Mouse (Mus musculus) urinary bladder, postnatal 14 days (tissue): ENCODE measurements around the gene Ift52.

Experiments used
- DNase-seq: peaks from one replicate; pipeline ENCODE4 v3.0.0; 2021; ENCODE audit warnings: low spot score

The Ift52 gene

DNA sequence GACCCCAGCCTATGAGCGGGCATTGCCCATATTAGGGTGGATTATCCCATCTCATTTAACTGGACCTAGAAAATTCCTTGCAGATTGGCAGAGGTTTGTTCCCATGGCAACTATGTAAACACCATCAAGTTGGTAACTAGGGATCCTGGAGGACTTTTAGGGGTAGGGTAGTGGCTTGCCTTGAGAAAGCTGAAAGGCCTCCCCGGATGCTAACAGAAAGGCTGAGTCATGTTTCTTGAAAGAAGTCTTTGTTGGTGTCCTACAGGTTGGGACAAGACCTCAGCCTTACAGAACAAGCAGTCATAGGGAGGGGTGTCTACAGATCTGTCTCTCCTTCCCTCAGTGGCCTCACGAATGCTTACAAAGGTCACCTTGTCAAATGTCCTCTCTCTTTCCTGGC, 58.1 kb downstream of the Ift52 start:
- DNase-seq, result no peak

DNA sequence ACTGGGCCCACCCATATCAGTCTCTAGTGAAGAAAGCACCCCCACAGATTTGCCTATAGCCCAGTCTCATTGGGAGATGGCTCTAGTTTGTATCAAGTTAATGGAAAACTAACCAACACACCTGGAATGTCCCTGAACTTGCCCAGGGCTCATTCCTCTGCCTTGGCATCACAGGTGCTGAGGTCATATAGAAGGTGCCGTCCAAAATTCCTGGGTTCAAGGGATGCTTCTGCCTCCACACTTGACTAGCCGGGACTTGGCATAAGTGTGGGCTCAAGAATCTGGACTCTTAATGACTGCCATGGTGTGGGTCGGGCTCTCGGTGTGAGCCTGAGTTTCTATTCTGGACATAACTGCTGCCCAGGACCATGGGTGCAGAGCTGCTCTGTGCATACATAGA, 61.9 kb downstream of the Ift52 start:
- DNase-seq, result no peak

DNA sequence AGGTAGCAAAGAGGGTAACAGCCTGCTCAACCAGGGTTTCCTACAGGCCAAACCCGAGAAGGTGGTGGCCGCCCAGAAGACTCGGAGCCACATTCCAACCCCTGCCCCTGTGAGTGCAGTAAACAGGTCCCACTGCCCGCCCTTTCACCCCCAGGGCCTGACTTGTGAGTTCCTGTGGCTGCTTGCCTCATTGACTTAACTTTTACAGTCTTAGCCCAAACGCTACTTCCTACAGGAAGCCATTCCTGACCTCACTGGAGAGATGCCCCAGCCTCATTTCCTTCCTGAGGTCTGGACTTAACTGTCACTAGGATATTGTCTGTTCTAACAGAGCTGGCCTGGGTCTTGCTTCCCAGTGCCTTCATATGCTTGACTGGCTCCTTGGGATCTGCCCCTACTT, 65.4 kb downstream of the Ift52 start:
- no peak for DNase-seq

DNA sequence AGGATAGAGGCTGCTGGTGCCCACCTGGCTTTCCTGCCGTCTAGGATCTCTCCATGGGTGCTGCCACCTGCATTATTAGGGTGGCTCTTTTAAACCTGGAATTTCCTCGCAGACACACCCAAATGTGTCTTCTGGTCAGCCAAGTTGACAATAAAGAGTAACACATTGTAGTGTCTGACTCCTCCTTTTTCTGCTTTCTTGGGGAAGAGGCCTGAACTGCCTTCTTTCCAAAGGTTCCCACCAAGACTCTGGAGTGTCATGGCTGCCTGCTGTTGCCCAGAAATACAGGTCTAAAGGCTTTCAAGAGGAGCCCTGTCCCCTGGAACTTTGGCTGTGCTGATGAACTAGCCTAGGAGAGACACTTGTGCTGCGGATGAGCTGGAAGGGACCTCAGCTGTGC, 67.4 kb downstream of the Ift52 start:
- no peak for DNase-seq

DNA sequence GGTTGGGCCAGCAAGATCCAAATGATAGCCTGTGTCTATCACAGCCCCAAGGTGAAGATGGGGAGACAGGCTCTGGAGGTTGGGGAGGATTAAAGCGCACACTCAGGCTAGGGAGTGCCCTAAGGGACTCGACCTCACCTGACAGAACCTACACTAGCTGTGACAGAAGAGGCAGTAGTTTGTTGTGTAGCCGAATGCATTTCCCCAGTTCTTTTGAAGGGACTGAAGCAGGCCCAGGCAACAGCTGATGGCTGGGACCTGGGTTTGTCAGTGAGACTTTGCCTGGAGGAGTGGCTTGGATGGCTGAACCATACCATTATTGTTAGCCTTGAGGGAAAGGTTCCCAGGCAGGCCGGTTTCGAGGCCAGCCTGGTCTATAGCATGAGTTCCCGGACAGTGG, 67.9 kb downstream of the Ift52 start:
- DNase-seq, result no peak

DNA sequence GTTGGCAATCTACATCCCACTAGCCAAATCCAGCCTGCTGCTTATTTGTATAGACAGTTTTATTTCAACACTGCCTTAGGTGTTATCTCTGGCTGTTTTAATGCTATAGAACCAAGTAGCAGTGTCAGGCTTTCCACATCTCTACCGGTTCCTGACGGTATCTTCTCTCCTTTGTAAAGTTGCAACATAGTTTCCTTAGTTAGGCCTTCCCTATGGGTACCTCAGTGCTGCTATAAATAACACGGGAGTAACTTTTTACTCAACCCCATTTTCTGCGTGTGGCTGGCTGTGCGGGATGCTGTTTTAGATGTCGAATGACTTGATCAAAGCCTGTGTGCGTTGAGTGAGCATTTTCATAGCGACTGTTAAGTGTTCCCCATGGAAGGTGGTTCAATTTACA, 69.4 kb downstream of the Ift52 start:
- DNase-seq, result no peak

DNA sequence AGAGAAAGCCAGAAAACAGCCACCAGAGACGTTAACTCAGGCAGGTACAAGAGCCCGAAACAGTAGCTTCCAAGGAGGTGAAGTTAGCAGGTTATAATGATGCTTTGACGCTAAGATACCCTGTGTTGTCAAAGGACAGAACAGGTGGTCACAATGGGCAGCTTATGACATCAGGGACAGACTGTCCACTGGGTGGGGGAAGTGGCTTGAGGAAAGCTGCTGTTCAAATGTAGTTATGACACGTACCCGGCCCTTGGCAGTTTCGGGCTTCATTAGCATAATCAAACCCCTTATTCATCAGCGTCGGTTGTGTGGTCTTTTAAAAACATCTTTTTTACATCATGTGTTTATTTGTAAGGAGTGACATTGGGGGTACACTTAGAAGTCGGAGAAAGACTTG, 70.6 kb downstream of the Ift52 start, which contains the start of gene Gtsf1l:
TSS of gene Gtsf1l (minus strand) at position 128 of the 400 bp plus-strand sequence.
- DNase-seq, result no peak

DNA sequence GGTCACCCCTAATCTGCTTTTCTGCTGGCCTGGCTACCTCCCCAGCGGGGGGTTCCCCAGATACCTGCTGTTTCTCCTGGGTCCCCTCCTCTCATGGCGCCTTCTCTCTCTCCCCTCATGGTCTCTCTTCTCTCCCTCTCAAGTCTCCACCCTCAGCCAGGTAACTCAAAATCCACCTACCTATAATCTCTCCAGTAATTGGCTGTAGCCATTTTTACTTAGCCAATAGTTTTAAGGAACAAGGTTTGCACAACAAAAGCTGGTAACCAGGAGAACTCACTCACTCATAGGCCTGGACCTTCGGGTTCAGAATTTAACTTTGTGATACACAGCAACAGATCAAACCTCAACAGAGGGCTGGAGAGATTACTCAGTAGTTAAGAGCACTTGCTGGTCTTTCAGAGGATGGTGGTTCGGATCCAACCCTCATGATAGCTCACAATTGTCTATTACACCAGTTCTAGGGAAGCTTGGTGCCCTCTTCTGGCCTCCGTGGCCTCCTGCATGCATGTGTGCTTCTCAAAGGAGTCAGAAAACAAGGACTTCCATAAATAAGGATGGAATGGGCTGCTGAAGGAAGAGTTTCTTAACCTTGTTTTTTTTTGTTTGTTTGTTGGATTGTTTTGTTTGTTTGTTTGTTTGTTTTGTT, 72.4 kb downstream of the Ift52 start:
- no peak for DNase-seq

DNA sequence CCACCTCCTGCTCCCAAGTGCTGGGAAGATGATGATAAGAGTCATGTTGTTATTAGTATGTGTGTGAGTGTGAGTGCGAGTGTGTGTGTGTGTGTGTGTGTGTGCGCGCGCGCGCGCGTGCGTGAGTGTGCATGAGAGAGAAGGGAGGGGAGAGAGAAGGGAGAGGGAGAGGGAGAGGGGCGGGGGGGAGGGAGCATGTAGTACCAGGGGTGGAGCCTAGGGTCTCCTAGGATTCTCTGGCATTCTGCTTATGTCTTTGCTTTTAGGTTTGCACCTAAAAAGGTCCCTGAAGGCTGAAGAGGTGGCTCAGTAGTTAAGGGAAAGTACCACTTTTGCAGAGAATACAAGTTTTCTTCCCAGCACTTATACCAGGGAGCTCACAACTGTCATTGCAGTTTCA, 77.8 kb downstream of the Ift52 start:
- no peak for DNase-seq
